Mouse (Mus musculus) retina, adult 2 months (tissue): Measurements from ENCODE around the gene Lgals1.

Experiments used
- DNase-seq: peaks from one replicate; pipeline ENCODE4 v3.0.0-alpha.2; 2012; ENCODE audit warnings: low read depth, low spot score

Lgals1 gene

DNA sequence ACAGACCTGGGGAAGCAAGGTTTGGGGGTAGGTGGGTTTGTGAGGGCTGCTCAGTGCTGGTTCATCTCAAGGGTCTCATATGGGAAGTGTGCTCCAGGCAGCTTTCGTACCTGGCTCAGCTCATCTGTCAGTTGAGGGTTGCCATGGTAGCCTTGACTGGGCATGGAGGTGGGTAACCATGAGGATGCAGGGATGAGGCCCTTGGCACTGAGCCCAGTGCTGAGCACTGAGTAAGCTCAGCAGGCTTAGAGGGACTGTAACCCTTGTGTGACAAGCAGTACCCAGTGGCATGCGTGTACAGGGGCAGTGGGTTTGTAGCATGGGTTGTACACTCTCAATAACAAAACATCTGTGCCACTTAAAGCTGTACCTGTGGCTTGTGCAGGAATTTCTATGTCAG lies 11.4 kb downstream of the Lgals1 start:
- no peak for DNase-seq

- no peak for DNase-seq
These were observed 13.8 kb downstream of the Lgals1 start for GRCm38 (mm10) chr15:78940325-78940724.

- DNase-seq: peak; percentile 48
These were observed 16.1 kb downstream of the Lgals1 start for GRCm38 (mm10) chr15:78942663-78943062.

DNA sequence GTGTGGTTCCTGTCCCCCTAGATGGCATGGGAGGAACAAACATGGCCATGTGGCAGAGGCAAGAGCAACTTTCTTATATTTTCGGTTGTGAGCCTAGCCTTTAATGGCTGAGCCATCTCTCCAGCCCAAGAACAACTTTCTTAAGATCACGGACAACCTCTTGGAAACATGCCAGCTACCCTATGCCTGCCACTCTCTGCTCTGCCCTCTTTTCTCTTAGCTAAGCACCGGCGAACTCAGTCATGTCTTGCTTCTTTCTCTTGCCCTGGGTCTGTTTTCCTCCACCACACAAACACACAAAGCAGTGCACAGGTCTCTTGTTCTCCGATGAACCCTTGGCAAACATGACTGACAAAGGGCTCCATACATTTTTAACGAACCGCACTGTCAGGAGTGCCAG lies 19.7 kb downstream of the Lgals1 start:
- DNase-seq: no peak

DNA sequence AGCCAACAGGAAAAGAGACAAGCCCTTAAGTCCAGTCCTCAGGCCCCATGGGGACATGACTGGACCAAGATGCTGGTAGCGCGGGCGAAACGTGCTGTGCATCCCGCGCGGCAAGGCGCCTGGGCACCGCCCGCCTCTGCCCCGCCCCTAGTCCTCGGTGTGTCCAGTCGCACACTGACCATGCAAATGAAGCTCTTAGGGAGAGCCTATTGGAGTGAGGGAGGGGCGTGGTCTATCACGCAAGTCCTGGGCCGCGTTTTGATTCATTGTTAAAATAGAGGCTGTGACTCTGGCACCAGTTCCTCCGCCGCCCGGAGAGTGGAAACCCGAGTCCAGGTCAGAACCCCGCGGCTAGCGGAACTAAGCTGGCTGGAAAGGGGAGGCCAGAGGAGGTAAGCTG lies 21.1 kb downstream of the Lgals1 start, which contains the start of gene Triobp:
Gene Triobp (plus strand): TSS at position 68 of the 400 bp plus-strand sequence.
- peak; percentile 65 for DNase-seq

GRCm38 (mm10) chr15:78948152-78948725 lies 21.7 kb downstream of the Lgals1 start:
- no peak for DNase-seq

DNA sequence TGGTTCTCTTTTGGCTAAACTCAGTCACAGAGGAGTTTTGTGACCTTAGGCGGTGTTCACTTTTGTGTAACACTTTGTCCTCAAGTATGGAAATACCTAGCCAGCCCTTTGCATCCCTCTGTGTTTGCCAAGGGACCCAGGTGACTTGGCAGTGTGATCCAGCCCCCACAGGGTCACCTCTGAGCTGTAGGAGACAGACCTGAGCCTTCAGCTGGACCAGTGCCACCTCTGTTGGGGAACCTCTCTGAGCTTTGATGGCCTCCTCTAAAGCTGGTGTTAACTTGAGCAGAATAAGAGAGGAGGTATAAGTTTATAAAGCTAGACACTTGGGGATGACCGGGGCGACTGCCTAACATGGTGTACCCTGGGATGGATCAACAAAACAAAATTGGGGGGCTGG lies 22.4 kb downstream of the Lgals1 start:
- no peak for DNase-seq

- no peak for DNase-seq
These were observed 29.1 kb downstream of the Lgals1 start for GRCm38 (mm10) chr15:78955663-78956062.

GRCm38 (mm10) chr15:78956351-78956750 lies 29.8 kb downstream of the Lgals1 start:
- no peak for DNase-seq

DNA sequence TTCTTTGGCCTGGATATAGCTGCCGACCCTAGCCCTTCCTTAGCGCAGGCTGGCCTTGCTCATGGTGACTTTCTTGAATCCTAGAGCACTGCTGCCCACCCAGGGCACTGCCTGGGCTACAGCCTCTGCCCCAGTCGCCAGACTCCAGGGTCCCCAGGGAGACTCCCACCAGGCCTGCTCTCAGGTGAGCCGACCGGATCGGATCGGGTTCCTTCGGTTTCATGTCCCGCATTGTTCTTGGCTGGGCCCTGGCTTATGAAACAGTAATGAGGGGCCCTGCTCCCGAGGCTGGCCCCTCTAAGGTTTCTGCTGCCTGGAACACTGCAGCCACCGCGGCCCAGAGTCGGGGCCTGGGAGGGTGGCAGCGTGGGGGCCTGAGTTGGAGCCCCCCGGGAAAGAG lies 30.5 kb downstream of the Lgals1 start:
- no peak for DNase-seq

DNA sequence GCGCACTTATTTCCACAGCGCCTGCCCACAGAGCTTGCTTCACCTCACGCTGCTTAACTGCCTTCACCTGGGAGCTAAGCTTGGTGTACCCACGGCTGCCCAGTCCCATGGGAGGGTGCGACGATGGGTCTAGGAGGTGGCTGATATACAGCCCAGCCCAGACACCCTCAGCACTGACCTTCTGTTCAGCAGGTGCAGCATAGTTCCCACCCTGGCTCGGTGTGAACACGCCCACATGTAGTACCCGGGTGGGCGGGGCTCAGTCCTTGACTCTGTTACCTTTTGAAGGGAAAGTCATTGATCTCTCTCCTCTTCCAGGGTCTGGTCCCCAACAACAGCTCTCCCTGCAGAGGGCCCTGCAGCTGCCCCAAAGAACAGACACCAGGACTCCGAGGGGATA lies 33.0 kb downstream of the Lgals1 start:
- DNase-seq: no peak

- no peak for DNase-seq
These were observed 33.6 kb downstream of the Lgals1 start for GRCm38 (mm10) chr15:78960088-78960487.

DNA sequence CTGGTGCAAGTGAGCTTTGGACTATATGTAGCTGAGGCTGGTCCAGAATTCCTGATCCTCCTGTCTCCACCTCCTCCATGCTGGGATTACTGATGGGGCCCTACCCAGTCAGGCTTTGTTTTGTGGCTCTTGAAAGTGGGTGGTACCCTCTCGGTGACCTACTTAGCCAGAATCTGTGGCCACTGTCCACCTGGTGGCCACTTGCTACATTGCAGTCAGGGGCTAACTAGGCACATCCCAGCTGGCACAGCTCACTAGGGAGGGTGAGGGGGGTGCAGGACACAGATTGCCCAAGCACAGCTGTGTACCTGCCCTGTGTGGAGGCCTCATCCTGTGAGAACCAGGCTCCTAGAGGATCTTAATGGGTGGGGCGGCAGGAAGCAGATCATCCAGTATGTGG lies 36.4 kb downstream of the Lgals1 start:
- DNase-seq: peak; percentile 73

- DNase-seq: no peak
These were observed 45.1 kb downstream of the Lgals1 start for GRCm38 (mm10) chr15:78971626-78972025.

DNA sequence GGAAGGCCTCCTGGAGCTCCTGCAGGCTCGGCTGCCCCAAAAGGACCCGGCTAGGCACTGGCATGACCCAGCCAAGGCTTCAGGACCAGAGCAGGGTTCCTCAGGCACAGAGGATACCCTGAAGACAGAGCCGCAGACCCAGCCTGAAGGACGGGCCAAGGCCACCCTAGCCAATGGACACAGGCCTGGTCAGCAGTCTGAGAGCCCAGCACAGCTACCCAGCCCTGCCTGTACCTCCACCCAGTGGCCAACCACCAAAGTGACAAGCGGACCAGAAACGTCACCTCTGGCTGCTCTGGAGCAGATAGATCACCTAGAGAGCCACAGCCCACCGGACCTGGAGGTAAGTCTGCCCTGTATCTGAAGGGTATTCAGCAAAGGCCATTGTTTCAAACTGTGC lies 47.4 kb downstream of the Lgals1 start:
- no peak for DNase-seq

DNA sequence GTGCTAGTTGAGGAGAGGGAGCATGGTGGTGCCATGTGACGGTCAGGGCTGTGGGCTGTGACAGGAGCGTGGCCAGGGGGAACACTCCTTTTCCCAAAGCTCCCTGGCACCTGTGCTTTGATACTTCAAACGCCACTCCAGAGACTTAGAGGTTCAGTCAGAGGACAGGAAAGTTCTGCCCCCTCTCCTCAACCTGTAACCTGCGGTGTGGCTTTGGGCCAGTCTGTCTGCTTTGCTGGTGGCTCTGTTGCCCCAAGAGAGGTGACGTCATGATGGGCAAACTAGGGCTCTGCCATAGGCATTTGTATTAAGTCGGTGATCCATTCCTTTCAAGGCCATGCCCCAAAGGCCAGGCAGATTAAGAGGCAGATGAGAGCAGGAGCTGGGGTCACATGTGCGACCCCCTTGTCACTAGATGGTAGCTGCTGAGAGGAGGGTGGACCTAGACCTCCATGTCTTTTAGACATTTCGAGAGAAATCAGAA lies 51.2 kb downstream of the Lgals1 start:
- DNase-seq: no peak

GRCm38 (mm10) chr15:78978875-78979274 lies 52.4 kb downstream of the Lgals1 start:
- DNase-seq: no peak
